ENCODE assay signal across 9 mouse cellular contexts in genomic region chr7:132247567-132247966, GRCm38 (mm10).
DNase-seq lines count a peak whose midpoint lies in the region; ATAC-seq and TF ChIP-seq lines count a peak whose summit lies in the region.
"Had no signal": no experiment of that assay in that cellular context is flagged by ENCODE, and none has a peak within 500 bp of the region (broad histone marks: within the 10 kb centered on the region; RNA-seq: fewer than 3 reads in every experiment).

No protein-coding gene starts in this region.

- H3K27ac ChIP-seq in intestine, embryonic 15.5 days, result no peak overlapping the region
- no peak overlapping the region for H3K27ac ChIP-seq in intestine, postnatal 0 days (ENCODE audit: low read depth, low read length)
- H3K27ac ChIP-seq in hindbrain, embryonic 10.5 days, result peak overlapping the region; percentile 89
- H3K27ac ChIP-seq in midbrain, embryonic 15.5 days, result peak overlapping the region; percentile 74

- no peak overlapping the region for H3K9ac ChIP-seq in intestine, embryonic 15.5 days
- no peak overlapping the region for H3K9ac ChIP-seq in intestine, postnatal 0 days (ENCODE audit: low read depth, low read length)
- no peak overlapping the region; the same call in 1 of the 2 replicates for H3K9ac ChIP-seq in midbrain, embryonic 15.5 days

- peak; percentile 27; the same call in 1 of the 2 replicates for ATAC-seq in intestine, embryonic 15.5 days
- no peak for ATAC-seq in intestine, postnatal 0 days
- ATAC-seq in midbrain, embryonic 15.5 days (replicated peaks), result peak; percentile 95

- H3K4me3 ChIP-seq in intestine, embryonic 15.5 days (replicated peaks), result no peak overlapping the region
- H3K4me3 ChIP-seq in intestine, postnatal 0 days (ENCODE audit: low read depth, low read length), result no peak overlapping the region
- H3K4me3 ChIP-seq in hindbrain, embryonic 10.5 days, result peak overlapping the region; percentile 16; the same call in 1 of the 2 replicates
- H3K4me3 ChIP-seq in midbrain, embryonic 15.5 days, result no peak overlapping the region

- H3K4me1 ChIP-seq in intestine, embryonic 15.5 days (replicated peaks), result 0 out of 2 replicates have a peak, but pooled peaks cover 13% of the 10 kb centered on the region
- H3K4me1 ChIP-seq in intestine, postnatal 0 days (replicated peaks; ENCODE audit: control insufficient read depth, insufficient read depth, low read length), result no peaks in the 10 kb centered on the region
- H3K4me1 ChIP-seq in hindbrain, embryonic 10.5 days (replicated peaks), result peaks cover 63% of the 10 kb centered on the region
- H3K4me1 ChIP-seq in midbrain, embryonic 15.5 days, result peaks cover 27% of the 10 kb centered on the region

- 36% methylated on average over 11 of the region's 11 CpGs for WGBS in intestine, embryonic 15.5 days
- 50% methylated on average over 11 of the region's 11 CpGs for WGBS in intestine, postnatal 0 days
- WGBS in hindbrain, embryonic 10.5 days, result 9% methylated on average over 11 of the region's 11 CpGs
- 6% methylated on average over 11 of the region's 11 CpGs for WGBS in midbrain, embryonic 15.5 days

- H3K27me3 ChIP-seq in intestine, embryonic 15.5 days (replicated peaks), result no peaks in the 10 kb centered on the region
- no peaks in the 10 kb centered on the region for H3K27me3 ChIP-seq in intestine, postnatal 0 days (replicated peaks; ENCODE audit: control insufficient read depth, insufficient read depth, low read length)
- no peaks in the 10 kb centered on the region for H3K27me3 ChIP-seq in hindbrain, embryonic 10.5 days (ENCODE audit: insufficient read depth, poor library complexity, severe bottlenecking)
- H3K27me3 ChIP-seq in midbrain, embryonic 15.5 days (replicated peaks), result no peaks in the 10 kb centered on the region

- peak; percentile 83 for DNase-seq in ZHBTc4 (ENCODE audit: low read depth, low spot score)
- DNase-seq in hindbrain, embryonic 10.5 days (ENCODE audit: low spot score), result peak; percentile 91
- no peak for DNase-seq in heart, postnatal 36 days
- DNase-seq in urinary bladder, postnatal 10 days (ENCODE audit: low spot score), result no peak
- no peak for DNase-seq in thymus, adult 18-20 months
- DNase-seq: B cell, adult 2 months had no signal

- intact Hi-C loops in heart, postnatal 36 days (cut with DNase I), result no loop called here

- H3K9me3 ChIP-seq in intestine, embryonic 15.5 days, result no peaks in the 10 kb centered on the region
- no peaks in the 10 kb centered on the region for H3K9me3 ChIP-seq in intestine, postnatal 0 days (ENCODE audit: control insufficient read depth)
- no peaks in the 10 kb centered on the region for H3K9me3 ChIP-seq in hindbrain, embryonic 10.5 days
- no peaks in the 10 kb centered on the region for H3K9me3 ChIP-seq in midbrain, embryonic 15.5 days

- no peaks in the 10 kb centered on the region for H3K36me3 ChIP-seq in intestine, embryonic 15.5 days
- peaks cover 10% of the 10 kb centered on the region; the same call in 1 of the 2 replicates for H3K36me3 ChIP-seq in intestine, postnatal 0 days (ENCODE audit: control insufficient read depth, insufficient read depth)
- H3K36me3 ChIP-seq in hindbrain, embryonic 10.5 days, result peaks cover 51% of the 10 kb centered on the region
- H3K36me3 ChIP-seq in midbrain, embryonic 15.5 days (replicated peaks), result no peaks in the 10 kb centered on the region

- H3K4me2 ChIP-seq in intestine, embryonic 15.5 days (replicated peaks), result no peak overlapping the region
- no peak overlapping the region for H3K4me2 ChIP-seq in intestine, postnatal 0 days (replicated peaks; ENCODE audit: low read depth)
- H3K4me2 ChIP-seq in midbrain, embryonic 15.5 days, result peak overlapping the region; percentile 25

- TF ChIP-seq CTCF in intestine, postnatal 0 days (IDR thresholded peaks at IDR 0.05; ENCODE audit: low read depth), result no peak

Comparison
In these comparisons a context has a peak if more than half of its experiments do, and no peak if none do; other contexts are left out.
1. H3K27ac ChIP-seq: peak in hindbrain, embryonic 10.5 days (single experiment) and midbrain, embryonic 15.5 days (single experiment); none in intestine, embryonic 15.5 days (single experiment) and intestine, postnatal 0 days (single experiment).
2. DNase-seq: peak in ZHBTc4 (single experiment) and hindbrain, embryonic 10.5 days (single experiment); none in heart, postnatal 36 days (0 of 2), urinary bladder, postnatal 10 days (single experiment) and thymus, adult 18-20 months (0 of 2).